Mouse (Mus musculus) kidney, postnatal 4 days (tissue): ENCODE measurements around the gene Spsb3.

Experiments
- DNase-seq, 2 experiments: peaks; one replicate each; pipeline ENCODE4 v3.0.0; 2021; ENCODE audit warnings: mixed read lengths in 2 of 2

Gene Spsb3

GRCm38 (mm10) chr17:24886134-24886931, at the start of gene Spsb3, which contains the start of gene Nubp2:
TSS of gene Spsb3 (plus strand) at chr17:24886643.
TSS of gene Nubp2 (minus strand) at chr17:24886349.
- DNase-seq = peak; percentile 98 to 99

- no peak for DNase-seq
Measured at GRCm38 (mm10) chr17:24839842-24840241, 46.6 kb upstream of the Spsb3 start, which contains the start of gene Hagh. TSS of gene Hagh (plus strand) at chr17:24840143.

GRCm38 (mm10) chr17:24840341-24840740, 46.1 kb upstream of the Spsb3 start:
- no peak for DNase-seq

- peak; percentile 47 to 58 for DNase-seq
Measured at GRCm38 (mm10) chr17:24841133-24841532, 45.3 kb upstream of the Spsb3 start.

GRCm38 (mm10) chr17:24842631-24843030, 43.8 kb upstream of the Spsb3 start:
- DNase-seq = no peak

- no peak for DNase-seq
Measured at GRCm38 (mm10) chr17:24844525-24844924, 41.9 kb upstream of the Spsb3 start.

GRCm38 (mm10) chr17:24847386-24847785, 39.1 kb upstream of the Spsb3 start:
- no peak for DNase-seq

- peak in 1 of 2 experiments; percentile 19 for DNase-seq
Measured at GRCm38 (mm10) chr17:24848600-24849031, 37.8 kb upstream of the Spsb3 start.

GRCm38 (mm10) chr17:24849733-24850064, 36.7 kb upstream of the Spsb3 start:
- DNase-seq = no peak

GRCm38 (mm10) chr17:24850065-24850772, 36.2 kb upstream of the Spsb3 start, which contains the start of gene Fahd1:
TSS of gene Fahd1 (minus strand) at chr17:24850364.
- DNase-seq = peak; percentile 95 to 97

GRCm38 (mm10) chr17:24850773-24851127, 35.7 kb upstream of the Spsb3 start:
- no peak for DNase-seq

- DNase-seq = no peak
Measured at GRCm38 (mm10) chr17:24851381-24852125, 34.9 kb upstream of the Spsb3 start.

- no peak for DNase-seq
Measured at GRCm38 (mm10) chr17:24855838-24856464, 30.5 kb upstream of the Spsb3 start.

GRCm38 (mm10) chr17:24856589-24856988, 29.9 kb upstream of the Spsb3 start:
- no peak for DNase-seq

GRCm38 (mm10) chr17:24857831-24858470, 28.5 kb upstream of the Spsb3 start:
- DNase-seq = no peak

- no peak for DNase-seq
Measured at GRCm38 (mm10) chr17:24858967-24859366, 27.5 kb upstream of the Spsb3 start.

GRCm38 (mm10) chr17:24860076-24860475, 26.4 kb upstream of the Spsb3 start:
- DNase-seq = no peak

GRCm38 (mm10) chr17:24861785-24862184, 24.7 kb upstream of the Spsb3 start:
- DNase-seq = no peak

- DNase-seq = no peak
Measured at GRCm38 (mm10) chr17:24865776-24866175, 20.7 kb upstream of the Spsb3 start, which contains the start of gene Igfals. TSS of gene Igfals (plus strand) at chr17:24865997.

- DNase-seq = no peak
Measured at GRCm38 (mm10) chr17:24867914-24868313, 18.5 kb upstream of the Spsb3 start.

GRCm38 (mm10) chr17:24873695-24874404, 12.6 kb upstream of the Spsb3 start:
- DNase-seq = no peak

- DNase-seq = no peak
Measured at GRCm38 (mm10) chr17:24874405-24874745, 12.1 kb upstream of the Spsb3 start.
